Mouse (Mus musculus): ENCODE measurements around the gene Znrf3. TPM values are rescaled to one million over a fixed set of nuclear protein-coding genes. Genes with fewer than 3 reads are reported as not detected.

Znrf3 gene
- polyA plus RNA-seq, 1 experiment from 2014 or later = 8.0 TPM

GRCm38 (mm10) chr11:5474130-5474529, 29.5 kb upstream of the Znrf3 start:
- no peak overlapping the region for H3K4me2 ChIP-seq (replicated peaks)
- no peaks in the 10 kb centered on the region for H3K27me3 ChIP-seq
- no peak overlapping the region for H3K9ac ChIP-seq (replicated peaks)
- H3K36me3 ChIP-seq = no peaks in the 10 kb centered on the region
- 10% methylated on average over 5 of the region's 5 CpGs for WGBS
- ATAC-seq = peak; percentile 24; the same call in 1 of the 2 replicates
- no peaks in the 10 kb centered on the region for H3K9me3 ChIP-seq
- no peak overlapping the region for H3K4me3 ChIP-seq (replicated peaks)
- no peaks in the 10 kb centered on the region for H3K4me1 ChIP-seq (replicated peaks)
- no peak overlapping the region for H3K27ac ChIP-seq

GRCm38 (mm10) chr11:5470055-5470454, 25.4 kb upstream of the Znrf3 start:
- no peak for ATAC-seq
- Histone ChIP-seq H3K27ac (no peak overlapping the region), H3K9ac (replicated peaks) (no peak overlapping the region), H3K36me3 (no peaks in the 10 kb centered on the region), H3K27me3 (no peaks in the 10 kb centered on the region), H3K4me1 (replicated peaks) (no peaks in the 10 kb centered on the region), H3K9me3 (no peaks in the 10 kb centered on the region), H3K4me3 (replicated peaks) (no peak overlapping the region), H3K4me2 (replicated peaks) (no peak overlapping the region)
- WGBS = 77% methylated on average over 3 of the region's 3 CpGs

- 76% methylated on average over 3 of the region's 3 CpGs for WGBS
- Histone ChIP-seq H3K9me3 (no peaks in the 10 kb centered on the region), H3K4me1 (replicated peaks) (no peaks in the 10 kb centered on the region), H3K27ac (no peak overlapping the region), H3K36me3 (no peaks in the 10 kb centered on the region), H3K4me2 (replicated peaks) (no peak overlapping the region), H3K4me3 (replicated peaks) (no peak overlapping the region), H3K9ac (replicated peaks) (no peak overlapping the region), H3K27me3 (no peaks in the 10 kb centered on the region)
- no peak for ATAC-seq
Measured at GRCm38 (mm10) chr11:5469084-5469483, 24.4 kb upstream of the Znrf3 start.

GRCm38 (mm10) chr11:5468471-5468870, 23.8 kb upstream of the Znrf3 start:
- ATAC-seq = no peak
- Histone ChIP-seq H3K9me3 (no peaks in the 10 kb centered on the region), H3K36me3 (no peaks in the 10 kb centered on the region), H3K4me2 (replicated peaks) (no peak overlapping the region), H3K4me3 (replicated peaks) (no peak overlapping the region), H3K9ac (replicated peaks) (no peak overlapping the region), H3K27me3 (no peaks in the 10 kb centered on the region), H3K4me1 (replicated peaks) (no peaks in the 10 kb centered on the region), H3K27ac (no peak overlapping the region)
- WGBS = 45% methylated on average over 2 of the region's 2 CpGs

- Histone ChIP-seq H3K4me1 (replicated peaks) (no peaks in the 10 kb centered on the region), H3K27ac (no peak overlapping the region), H3K36me3 (no peaks in the 10 kb centered on the region), H3K27me3 (no peaks in the 10 kb centered on the region), H3K9ac (replicated peaks) (no peak overlapping the region), H3K4me3 (replicated peaks) (no peak overlapping the region), H3K4me2 (replicated peaks) (no peak overlapping the region), H3K9me3 (no peaks in the 10 kb centered on the region)
- WGBS = 85% methylated on average over 6 of the region's 6 CpGs
- no peak for ATAC-seq
Measured at GRCm38 (mm10) chr11:5451923-5452322, 7.3 kb upstream of the Znrf3 start.

- H3K9ac ChIP-seq (replicated peaks) = no peak overlapping the region
- H3K27me3 ChIP-seq = no peaks in the 10 kb centered on the region
- H3K4me2 ChIP-seq (replicated peaks) = no peak overlapping the region
- no peak overlapping the region for H3K27ac ChIP-seq
- no peak for ATAC-seq
- H3K9me3 ChIP-seq = no peaks in the 10 kb centered on the region
- H3K4me1 ChIP-seq (replicated peaks) = no peaks in the 10 kb centered on the region
- 68% methylated on average over 4 of the region's 4 CpGs for WGBS
- H3K36me3 ChIP-seq = no peaks in the 10 kb centered on the region
- H3K4me3 ChIP-seq (replicated peaks) = no peak overlapping the region
Measured at GRCm38 (mm10) chr11:5451341-5451740, 6.7 kb upstream of the Znrf3 start.

- 88% methylated on average over 4 of the region's 4 CpGs for WGBS
- no peak overlapping the region for H3K27ac ChIP-seq
- no peak overlapping the region for H3K4me2 ChIP-seq (replicated peaks)
- no peak overlapping the region for H3K9ac ChIP-seq (replicated peaks)
- H3K4me3 ChIP-seq (replicated peaks) = no peak overlapping the region
- no peaks in the 10 kb centered on the region for H3K9me3 ChIP-seq
- no peak for ATAC-seq
- no peaks in the 10 kb centered on the region for H3K36me3 ChIP-seq
- H3K27me3 ChIP-seq = no peaks in the 10 kb centered on the region
- H3K4me1 ChIP-seq (replicated peaks) = no peaks in the 10 kb centered on the region
Measured at GRCm38 (mm10) chr11:5450701-5451100, 6.1 kb upstream of the Znrf3 start.

- H3K27ac ChIP-seq = no peak overlapping the region
- peak overlapping the region; percentile 95 for H3K4me2 ChIP-seq (replicated peaks)
- ATAC-seq = peak; percentile 34; the same call in 1 of the 2 replicates
- peak overlapping the region; percentile 84 for H3K4me3 ChIP-seq (replicated peaks)
- H3K27me3 ChIP-seq = no peaks in the 10 kb centered on the region
- peaks cover 29% of the 10 kb centered on the region for H3K4me1 ChIP-seq (replicated peaks)
- H3K9me3 ChIP-seq = no peaks in the 10 kb centered on the region
- no peaks in the 10 kb centered on the region for H3K36me3 ChIP-seq
- 18% methylated on average over 11 of the region's 11 CpGs for WGBS
- H3K9ac ChIP-seq (replicated peaks) = no peak overlapping the region
Measured at GRCm38 (mm10) chr11:5445452-5445953, 856 bp upstream of the Znrf3 start.

- WGBS = under 1% methylated on average over 38 of the region's 57 CpGs
- H3K27me3 ChIP-seq = no peaks in the 10 kb centered on the region
- peak overlapping the region; percentile 44; the same call in 1 of the 2 replicates for H3K27ac ChIP-seq
- H3K36me3 ChIP-seq = no peaks in the 10 kb centered on the region
- H3K4me3 ChIP-seq (replicated peaks) = peak overlapping the region; percentile 84
- peak; percentile 72 for ATAC-seq
- no peaks in the 10 kb centered on the region for H3K9me3 ChIP-seq
- H3K4me1 ChIP-seq (replicated peaks) = peaks cover 30% of the 10 kb centered on the region
- H3K9ac ChIP-seq (replicated peaks) = peak overlapping the region; percentile 81
- H3K4me2 ChIP-seq (replicated peaks) = peak overlapping the region; percentile 95
Measured at GRCm38 (mm10) chr11:5444234-5444598, 431 bp downstream of the Znrf3 start.

GRCm38 (mm10) chr11:5443511-5444233, 975 bp downstream of the Znrf3 start:
- H3K9me3 ChIP-seq = no peaks in the 10 kb centered on the region
- peak overlapping the region; percentile 81 for H3K9ac ChIP-seq (replicated peaks)
- H3K4me2 ChIP-seq (replicated peaks) = peak overlapping the region; percentile 95
- H3K4me3 ChIP-seq (replicated peaks) = peak overlapping the region; percentile 84
- no peaks in the 10 kb centered on the region for H3K36me3 ChIP-seq
- H3K4me1 ChIP-seq (replicated peaks) = peaks cover 30% of the 10 kb centered on the region
- ATAC-seq = peak; percentile 48
- WGBS = under 1% methylated on average over 38 of the region's 38 CpGs
- H3K27me3 ChIP-seq = no peaks in the 10 kb centered on the region
- H3K27ac ChIP-seq = peak overlapping the region; percentile 44; the same call in 1 of the 2 replicates

GRCm38 (mm10) chr11:5442590-5443021, 2.0 kb downstream of the Znrf3 start:
- H3K9me3 ChIP-seq = no peaks in the 10 kb centered on the region
- no peaks in the 10 kb centered on the region for H3K36me3 ChIP-seq
- peak overlapping the region; percentile 95 for H3K4me2 ChIP-seq (replicated peaks)
- 12% methylated on average over 3 of the region's 3 CpGs for WGBS
- no peak for ATAC-seq
- H3K27ac ChIP-seq = no peak overlapping the region
- H3K9ac ChIP-seq (replicated peaks) = no peak overlapping the region
- no peaks in the 10 kb centered on the region for H3K27me3 ChIP-seq
- peaks cover 30% of the 10 kb centered on the region for H3K4me1 ChIP-seq (replicated peaks)
- H3K4me3 ChIP-seq (replicated peaks) = peak overlapping the region; percentile 84

- Histone ChIP-seq H3K9me3 (no peaks in the 10 kb centered on the region), H3K4me2 (replicated peaks) (no peak overlapping the region), H3K9ac (replicated peaks) (no peak overlapping the region), H3K27ac (no peak overlapping the region), H3K27me3 (no peaks in the 10 kb centered on the region), H3K4me3 (replicated peaks) (no peak overlapping the region), H3K4me1 (replicated peaks) (peaks cover 12% of the 10 kb centered on the region), H3K36me3 (no peaks in the 10 kb centered on the region)
- WGBS = 93% methylated on average over 2 of the region's 2 CpGs
- ATAC-seq = no peak
Measured at GRCm38 (mm10) chr11:5437646-5438045, 7.0 kb downstream of the Znrf3 start.

- no peak overlapping the region for H3K4me3 ChIP-seq (replicated peaks)
- no peak overlapping the region for H3K4me2 ChIP-seq (replicated peaks)
- no peak overlapping the region for H3K9ac ChIP-seq (replicated peaks)
- H3K27ac ChIP-seq = no peak overlapping the region
- no peak for ATAC-seq
- no peaks in the 10 kb centered on the region for H3K27me3 ChIP-seq
- H3K4me1 ChIP-seq (replicated peaks) = peaks cover 5% of the 10 kb centered on the region
- H3K9me3 ChIP-seq = no peaks in the 10 kb centered on the region
- no peaks in the 10 kb centered on the region for H3K36me3 ChIP-seq
Measured at GRCm38 (mm10) chr11:5436988-5437387, 7.7 kb downstream of the Znrf3 start.
